Mouse (Mus musculus) lung, embryonic 16.5 days (tissue): ENCODE measurements around the gene Atp8a2. TPM values are rescaled to one million over a fixed set of nuclear protein-coding genes. Genes with fewer than 3 reads are reported as not detected.
A peak's percentile ranks its signal among the peaks of the same experiment; 100 is the strongest.

Experiments used
- ATAC-seq: fragments of 200-750 bp; cut with Nextera tagmentation; 2 replicates; pipeline ENCODE4 v1.8.0; 2017; ENCODE audit warnings: low read depth, mild to moderate bottlenecking, moderate library complexity
- H3K27ac ChIP-seq: fragments of 300-500 bp; sonication (generic); 2 replicates; pipeline ENCODE4 v1.5.1; 2014; ENCODE audit warnings: mild to moderate bottlenecking, control low read depth, low read length
- H3K27me3 ChIP-seq: fragments of 300-500 bp; sonication (generic); 2 replicates; pipeline ENCODE4 v1.6.1; 2014; ENCODE audit warnings: low read depth, low read length, mixed read lengths; ENCODE audit not compliant: control insufficient read depth, insufficient read depth
- H3K36me3 ChIP-seq: fragments of 300-500 bp; sonication (generic); 2 replicates; pipeline ENCODE4 v1.6.1; 2014; ENCODE audit warnings: low read length; ENCODE audit not compliant: control insufficient read depth, insufficient read depth
- H3K4me1 ChIP-seq: fragments of 300-500 bp; sonication (generic); replicated peaks from 2 replicates; pipeline ENCODE4 v1.6.1; 2014; ENCODE audit warnings: low read length, mixed read lengths; ENCODE audit not compliant: control insufficient read depth, insufficient read depth
- H3K4me2 ChIP-seq: fragments of 300-500 bp; sonication (generic); 2 replicates; pipeline ENCODE4 v1.6.1; 2014; ENCODE audit warnings: low read depth, low read length, control low read depth
- H3K4me3 ChIP-seq: fragments of 300-500 bp; sonication (generic); 2 replicates; pipeline ENCODE4 v1.5.1; 2014; ENCODE audit warnings: mild to moderate bottlenecking, low read length, control low read depth
- H3K9ac ChIP-seq: fragments of 300-500 bp; sonication (generic); 2 replicates; pipeline ENCODE4 v1.6.1; 2014; ENCODE audit warnings: low read length, control low read depth
- H3K9me3 ChIP-seq: fragments of 300-500 bp; sonication (generic); 2 replicates; pipeline ENCODE4 v1.6.1; 2016; ENCODE audit warnings: low read length; ENCODE audit not compliant: control insufficient read depth
- WGBS: fragments of 180-500 bp; shearing (Covaris S2); extraction: QIAGEN DNeasy Blood & Tissue Kit; methylation state at CpG from one replicate; pipeline ENCODE4 v1.1.7; 2014; 5-methylcytosine and 5-hydroxymethylcytosine counted together
- polyA plus RNA-seq: library from polyadenylated mRNA; unstranded; fragments of >200 nt; fragmentation: Nextera tagmentation; extraction: Ambion mirVana; gene quantifications from 2 replicates; pipeline ENCODE4 v1.2.1, GENCODE M21; 2015

Atp8a2 gene
- polyA plus RNA-seq, 1 experiment from 2014 or later: 0.88 TPM

DNA sequence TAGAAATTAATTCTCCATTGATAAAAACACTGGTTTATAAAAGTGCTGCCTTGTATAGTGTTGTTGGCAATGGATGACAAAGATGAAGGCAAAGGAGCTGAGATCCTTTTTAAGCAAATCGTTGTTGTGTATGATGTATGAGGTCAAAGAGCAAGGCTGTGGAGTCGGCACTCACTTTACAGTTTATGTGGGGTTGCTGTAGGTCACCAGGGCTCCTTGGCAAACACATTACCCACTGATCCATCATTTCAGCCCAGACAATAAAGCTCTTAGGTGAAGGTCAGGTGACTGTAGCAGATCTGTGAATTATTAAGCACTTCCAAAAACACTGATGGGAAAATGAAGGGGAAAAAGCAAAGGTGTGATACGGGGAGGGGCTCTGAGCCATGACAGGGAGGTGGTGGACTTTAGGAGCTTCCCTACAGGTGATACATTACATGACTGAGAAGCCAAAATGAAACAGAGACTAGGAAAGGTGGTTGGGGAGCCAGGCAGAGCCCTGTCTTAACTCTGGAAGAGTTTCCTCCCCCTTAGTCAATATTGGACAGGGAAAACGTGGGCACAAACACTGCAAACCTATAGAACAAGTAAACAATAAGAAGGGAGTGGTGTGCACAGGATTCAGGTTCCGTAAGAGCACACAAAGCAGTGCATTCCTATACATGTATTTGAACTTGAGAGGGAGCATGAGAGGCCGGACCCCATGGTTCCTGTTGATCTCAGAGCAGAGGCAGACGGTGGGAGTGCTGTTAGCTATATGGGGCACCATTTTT, 389.3 kb downstream of the Atp8a2 start:
- Histone ChIP-seq H3K9me3 (0 out of 2 replicates have a peak, but pooled peaks cover 2% of the 10 kb centered on the region), H3K4me2 (no peak overlapping the region), H3K4me3 (no peak overlapping the region), H3K9ac (no peak overlapping the region), H3K27ac (0 out of 2 replicates have a peak overlapping the region, but pooled peaks have one; percentile 5), H3K4me1 (peaks cover 15% of the 10 kb centered on the region), H3K27me3 (no peaks in the 10 kb centered on the region), H3K36me3 (no peaks in the 10 kb centered on the region)
- ATAC-seq: peak; percentile 42; the same call in 1 of the 2 replicates
- 46% methylated on average over 7 of the region's 7 CpGs for WGBS

DNA sequence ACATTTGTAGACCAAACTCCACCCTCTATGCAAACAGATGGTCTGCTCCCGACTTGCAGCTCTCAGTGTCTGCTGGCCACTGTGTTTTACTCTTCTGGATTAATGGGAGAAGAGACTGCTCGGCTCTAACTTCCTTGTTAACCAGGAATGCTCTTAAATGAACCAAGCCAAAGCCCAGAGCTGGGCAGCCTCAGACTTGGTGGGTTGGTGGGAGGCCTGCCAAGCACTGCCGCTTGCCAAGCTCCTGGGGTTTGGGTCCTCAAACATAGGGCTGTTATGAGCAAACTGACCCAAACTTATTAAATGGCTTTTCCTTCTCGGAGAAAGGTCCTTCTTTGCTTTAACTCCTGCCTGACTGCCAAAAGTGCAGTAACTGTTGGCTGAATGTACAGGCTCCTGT, 390.1 kb downstream of the Atp8a2 start:
- Histone ChIP-seq H3K27me3 (no peaks in the 10 kb centered on the region), H3K27ac (peak overlapping the region; percentile 70), H3K36me3 (no peaks in the 10 kb centered on the region), H3K4me1 (peaks cover 16% of the 10 kb centered on the region), H3K9me3 (0 out of 2 replicates have a peak, but pooled peaks cover 2% of the 10 kb centered on the region), H3K4me3 (no peak overlapping the region), H3K9ac (no peak overlapping the region), H3K4me2 (peak overlapping the region; percentile 14; the same call in 1 of the 2 replicates)
- WGBS: 6% methylated on average over 4 of the region's 4 CpGs
- peak; percentile 39 for ATAC-seq

DNA sequence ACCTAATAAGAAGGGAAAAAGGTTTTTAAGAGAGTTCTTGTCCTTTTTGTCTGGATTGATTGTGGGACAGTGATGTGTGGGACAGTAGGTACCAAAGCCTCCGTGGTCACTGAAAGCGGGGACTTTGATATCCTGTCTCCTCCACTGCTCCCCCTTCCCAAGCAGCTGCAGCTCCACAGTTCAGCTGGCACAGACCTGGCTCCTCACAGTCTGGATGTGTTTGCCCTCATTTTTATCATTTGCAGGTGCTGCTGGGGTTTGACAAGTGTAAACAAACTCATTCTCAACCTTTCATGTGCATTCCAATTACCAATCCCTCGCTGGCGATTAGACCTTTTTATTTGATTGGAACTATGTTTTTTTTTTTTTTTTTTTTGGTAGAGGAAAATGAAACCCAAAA, 390.8 kb downstream of the Atp8a2 start:
- H3K4me3 ChIP-seq: no peak overlapping the region
- H3K27ac ChIP-seq: no peak overlapping the region
- no peaks in the 10 kb centered on the region for H3K36me3 ChIP-seq
- 21% methylated on average over 4 of the region's 4 CpGs for WGBS
- peaks cover 20% of the 10 kb centered on the region for H3K4me1 ChIP-seq
- H3K9me3 ChIP-seq: 0 out of 2 replicates have a peak, but pooled peaks cover 2% of the 10 kb centered on the region
- H3K9ac ChIP-seq: no peak overlapping the region
- no peak for ATAC-seq
- H3K4me2 ChIP-seq: no peak overlapping the region
- no peaks in the 10 kb centered on the region for H3K27me3 ChIP-seq

DNA sequence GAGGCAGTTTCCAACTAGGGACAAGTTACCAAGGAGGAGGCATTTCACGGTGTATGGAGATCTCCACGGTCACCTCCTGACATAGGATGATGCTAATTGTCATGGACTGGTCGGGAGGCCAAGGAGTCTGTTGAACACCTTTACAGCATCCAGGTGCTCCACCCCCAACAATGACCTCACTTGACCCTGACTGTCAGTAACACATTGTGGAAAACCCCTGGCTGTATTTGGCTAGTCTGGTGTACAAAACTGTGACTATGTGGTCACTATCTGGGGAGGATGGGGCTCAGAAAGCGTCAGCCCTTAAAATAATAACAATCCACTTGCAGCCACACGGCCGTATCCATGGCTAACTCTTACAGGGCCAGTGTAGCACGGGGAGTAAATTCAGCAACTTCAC, 391.3 kb downstream of the Atp8a2 start:
- H3K9ac ChIP-seq: no peak overlapping the region
- no peak overlapping the region for H3K4me2 ChIP-seq
- peaks cover 23% of the 10 kb centered on the region for H3K4me1 ChIP-seq
- H3K36me3 ChIP-seq: no peaks in the 10 kb centered on the region
- H3K9me3 ChIP-seq: 0 out of 2 replicates have a peak, but pooled peaks cover 2% of the 10 kb centered on the region
- WGBS: 41% methylated on average over 7 of the region's 7 CpGs
- H3K27ac ChIP-seq: no peak overlapping the region
- no peak for ATAC-seq
- H3K4me3 ChIP-seq: no peak overlapping the region
- no peaks in the 10 kb centered on the region for H3K27me3 ChIP-seq

DNA sequence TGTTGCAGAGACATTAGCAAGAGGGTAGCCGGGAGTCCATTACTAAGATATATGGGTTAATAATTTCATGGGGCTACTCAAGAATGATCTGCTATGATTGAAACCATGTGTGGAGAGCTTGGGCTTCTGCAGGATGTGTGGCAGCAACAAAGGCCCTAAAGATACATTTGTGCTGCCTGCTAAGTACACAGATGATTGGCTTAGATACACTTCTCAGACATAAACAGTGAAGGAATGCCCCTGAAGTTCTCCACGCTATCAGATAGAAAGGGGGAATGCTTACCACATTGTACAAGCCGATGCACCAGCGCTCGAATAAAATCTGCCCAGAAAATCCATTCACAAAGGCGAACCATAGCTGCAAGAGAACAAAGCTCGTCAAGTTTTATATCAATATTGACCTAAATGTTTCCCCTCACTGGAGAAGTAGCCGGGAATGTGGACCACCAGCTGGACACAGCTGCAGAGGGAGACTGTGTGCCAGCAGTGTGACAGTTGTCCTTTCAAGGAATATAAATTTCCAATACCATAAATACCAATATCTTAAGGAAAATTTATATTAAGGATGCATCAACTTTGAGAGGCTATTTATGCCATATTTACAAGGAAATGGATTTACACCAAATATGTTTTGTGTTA, 394.9 kb downstream of the Atp8a2 start:
- no peak overlapping the region for H3K9ac ChIP-seq
- WGBS: 19% methylated on average over 8 of the region's 8 CpGs
- no peak overlapping the region for H3K4me2 ChIP-seq
- H3K4me3 ChIP-seq: no peak overlapping the region
- H3K4me1 ChIP-seq: peaks cover 16% of the 10 kb centered on the region
- no peaks in the 10 kb centered on the region for H3K27me3 ChIP-seq
- 0 out of 2 replicates have a peak, but pooled peaks cover 2% of the 10 kb centered on the region for H3K9me3 ChIP-seq
- peak overlapping the region; percentile 26 for H3K27ac ChIP-seq
- no peaks in the 10 kb centered on the region for H3K36me3 ChIP-seq
- ATAC-seq: peak; percentile 88

DNA sequence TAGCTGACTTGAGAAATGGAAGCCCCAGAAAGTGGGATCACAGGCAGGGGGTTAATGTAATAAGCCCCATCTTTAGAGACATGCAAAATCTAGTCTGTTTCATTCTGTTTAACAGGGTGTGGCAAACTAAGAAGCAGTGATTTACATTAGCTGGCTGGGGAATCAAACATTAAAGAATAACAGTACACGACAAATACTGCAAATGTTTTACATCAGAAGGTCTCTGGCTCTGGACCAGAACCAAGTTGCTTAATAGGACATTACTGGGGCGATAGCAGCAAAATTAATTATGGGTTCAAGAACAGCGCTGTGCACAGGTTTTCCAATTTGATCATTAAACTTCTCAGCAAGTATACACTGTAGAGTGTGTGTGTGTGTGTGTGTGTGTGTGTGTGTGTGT, 397.5 kb downstream of the Atp8a2 start:
- no peaks in the 10 kb centered on the region for H3K27me3 ChIP-seq
- 0 out of 2 replicates have a peak, but pooled peaks have one; percentile 26 for ATAC-seq
- H3K9me3 ChIP-seq: 0 out of 2 replicates have a peak, but pooled peaks cover 2% of the 10 kb centered on the region
- no peak overlapping the region for H3K4me3 ChIP-seq
- no peak overlapping the region for H3K4me2 ChIP-seq
- no peak overlapping the region for H3K9ac ChIP-seq
- no peaks in the 10 kb centered on the region for H3K36me3 ChIP-seq
- 53% methylated on average over 3 of the region's 3 CpGs for WGBS
- H3K4me1 ChIP-seq: peaks cover 9% of the 10 kb centered on the region; the same call in 1 of the 2 replicates
- no peak overlapping the region for H3K27ac ChIP-seq

DNA sequence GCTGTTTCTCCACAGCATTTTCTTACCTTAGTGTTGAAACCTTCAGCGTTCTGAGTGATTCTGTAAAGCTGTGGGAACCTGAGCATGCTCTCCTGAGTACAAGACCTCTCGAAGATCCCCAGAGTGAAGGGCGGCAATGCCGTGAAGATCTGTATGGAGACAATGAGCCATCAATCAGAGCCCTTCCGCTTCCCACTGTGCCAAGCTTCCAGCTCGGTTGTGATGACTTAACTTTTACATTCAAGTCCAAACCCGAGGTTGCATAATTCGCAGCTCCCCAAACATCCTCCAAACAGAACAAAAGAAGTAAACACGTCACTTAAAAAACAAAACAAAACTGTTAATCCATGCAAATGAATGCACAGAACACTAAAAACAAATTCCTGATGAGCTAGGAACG, 403.1 kb downstream of the Atp8a2 start:
- Histone ChIP-seq H3K4me2 (no peak overlapping the region), H3K4me1 (no peaks in the 10 kb centered on the region), H3K27ac (no peak overlapping the region), H3K9me3 (no peaks in the 10 kb centered on the region), H3K27me3 (no peaks in the 10 kb centered on the region), H3K36me3 (no peaks in the 10 kb centered on the region), H3K9ac (no peak overlapping the region), H3K4me3 (no peak overlapping the region)
- 57% methylated on average over 10 of the region's 10 CpGs for WGBS
- no peak for ATAC-seq

DNA sequence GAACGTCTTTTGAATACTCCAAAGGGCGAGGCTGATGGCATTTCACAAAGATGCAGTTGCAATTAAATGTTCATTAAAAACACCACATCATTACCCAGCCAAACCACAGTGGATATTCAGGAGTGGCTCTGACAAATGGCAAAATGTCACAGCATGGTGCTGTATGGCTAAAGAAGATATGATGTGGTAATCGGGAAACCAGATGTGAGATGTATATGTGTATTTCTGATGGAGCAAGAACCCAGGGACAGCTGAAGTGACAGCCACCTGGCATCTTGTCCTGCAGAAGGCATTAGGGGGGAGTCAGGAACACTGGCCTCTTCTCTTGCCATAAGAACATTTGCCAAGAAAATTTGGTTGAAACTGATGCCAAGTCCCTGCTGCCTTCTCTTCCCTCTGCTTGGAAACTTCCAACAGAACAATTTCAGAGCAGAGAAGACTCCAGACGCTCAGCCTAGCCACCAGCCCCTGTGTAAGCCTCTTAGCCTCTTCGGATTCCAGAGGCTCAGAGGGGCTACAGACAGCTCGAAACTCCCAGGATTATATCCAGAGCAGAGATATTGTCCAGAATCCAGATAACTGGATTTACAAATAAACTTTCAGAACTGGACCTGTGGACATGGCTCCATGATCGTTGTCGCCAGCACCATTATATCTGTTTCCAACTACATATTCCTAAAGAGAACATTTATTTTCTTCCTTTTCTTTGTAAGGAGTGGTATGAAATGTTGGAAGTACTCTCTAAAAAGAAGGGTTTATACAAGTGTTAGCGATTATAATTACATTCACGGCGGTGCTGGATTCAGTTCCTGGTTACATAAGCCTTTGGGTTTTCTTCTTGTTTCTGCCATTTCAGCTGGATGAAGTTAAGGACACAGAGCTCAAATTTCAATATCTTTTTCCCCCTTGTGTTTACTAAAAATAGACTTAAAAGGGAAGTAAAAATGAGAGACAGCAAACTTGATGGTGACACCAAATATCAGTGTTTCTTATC, 413.3 kb downstream of the Atp8a2 start:
- H3K36me3 ChIP-seq: no peaks in the 10 kb centered on the region
- ATAC-seq: peak; percentile 62; the same call in 1 of the 2 replicates
- H3K4me3 ChIP-seq: no peak overlapping the region
- H3K9ac ChIP-seq: no peak overlapping the region
- H3K9me3 ChIP-seq: no peaks in the 10 kb centered on the region
- H3K27me3 ChIP-seq: no peaks in the 10 kb centered on the region
- 61% methylated on average over 11 of the region's 11 CpGs for WGBS
- no peak overlapping the region for H3K4me2 ChIP-seq
- no peaks in the 10 kb centered on the region for H3K4me1 ChIP-seq
- H3K27ac ChIP-seq: no peak overlapping the region
